Mouse (Mus musculus) G1E (cell line): ENCODE data around the gene Kcnj6.

Experiments used
- CTCF ChIP-seq: IDR thresholded peaks from 2 replicates; pipeline ENCODE4 v1.5.1; 2012; ENCODE audit warnings: low read depth, low read length, inconsistent platforms, mixed read lengths
- GATA1 ChIP-seq: IDR thresholded peaks from 2 replicates; pipeline ENCODE4 v1.6.1; 2012; ENCODE audit warnings: borderline replicate concordance, low read length, inconsistent platforms, mixed read lengths
- GATA2 ChIP-seq: IDR thresholded peaks from 2 replicates; pipeline ENCODE4 v1.6.1; 2012; ENCODE audit warnings: low read depth, low read length, inconsistent platforms, borderline replicate concordance
- POLR2AphosphoS5 ChIP-seq: IDR thresholded peaks from 2 replicates; pipeline ENCODE4 v1.6.1; 2012; ENCODE audit warnings: low read depth, low read length, inconsistent platforms; ENCODE audit not compliant: insufficient replicate concordance
- TAL1 ChIP-seq: conservative IDR thresholded peaks from 2 replicates; pipeline ENCODE4 v1.6.1; 2012; ENCODE audit warnings: low read depth, low read length, inconsistent platforms, mixed read lengths

GRCm38 (mm10) chr16:94837881-94838280, 159.6 kb downstream of the Kcnj6 start:
- no peak for TF ChIP-seq CTCF
- TF ChIP-seq GATA1: no peak
- TF ChIP-seq POLR2AphosphoS5: no peak
- TF ChIP-seq TAL1: no peak
- no peak for TF ChIP-seq GATA2
